27 mouse cellular contexts compared by ENCODE assay signal in the genomic region with DNA sequence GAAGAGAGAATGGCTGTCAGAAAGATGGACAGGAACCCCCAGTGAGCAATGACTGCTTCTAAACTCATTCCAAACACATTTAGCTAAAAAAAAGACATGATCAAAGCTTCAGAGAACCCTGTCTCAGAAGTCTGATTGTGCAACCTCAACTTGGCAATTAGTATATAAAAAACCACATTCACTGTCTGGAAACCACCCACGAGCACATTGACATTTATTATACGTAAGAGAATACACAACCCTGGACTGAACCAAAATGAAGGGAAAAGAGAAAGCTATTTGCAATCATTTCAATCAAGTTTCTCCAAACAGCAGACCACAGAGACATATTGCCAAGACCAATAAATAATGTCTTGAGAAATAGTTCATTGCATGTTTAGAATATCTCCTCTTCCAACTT.
A peak's percentile ranks its signal among the peaks of the same experiment; 100 is the strongest.
DNase-seq lines count a peak whose midpoint lies in the region; ATAC-seq and TF ChIP-seq lines count a peak whose summit lies in the region.
"Had no signal": no experiment of that assay in that cellular context is flagged by ENCODE, and none has a peak within 500 bp of the region (broad histone marks: within the 10 kb centered on the region; RNA-seq: fewer than 3 reads in every experiment).

No protein-coding gene starts in this region.

- no peak overlapping the region for H3K4me2 ChIP-seq in kidney, embryonic 14.5 days (replicated peaks; ENCODE audit: low read depth, low read length)
- H3K4me2 ChIP-seq in lung, embryonic 15.5 days, result no peak overlapping the region
- H3K4me2 ChIP-seq: embryonic facial prominence, embryonic 12.5 days; neural tube, embryonic 15.5 days had no signal

- no peak overlapping the region for H3K9ac ChIP-seq in kidney, embryonic 14.5 days (ENCODE audit: low read depth, low read length)
- no peak overlapping the region for H3K9ac ChIP-seq in lung, embryonic 15.5 days
- H3K9ac ChIP-seq: embryonic facial prominence, embryonic 12.5 days; forebrain, postnatal 0 days; liver, embryonic 14.5 days; neural tube, embryonic 15.5 days had no signal

- no peak overlapping the region for H3K27ac ChIP-seq in kidney, embryonic 14.5 days (ENCODE audit: low read depth, low read length)
- 0 out of 2 replicates have a peak overlapping the region, but pooled peaks have one; percentile 24 for H3K27ac ChIP-seq in lung, embryonic 15.5 days
- H3K27ac ChIP-seq: embryonic facial prominence, embryonic 12.5 days; layer of hippocampus, adult 2 months; liver, embryonic 14.5 days; neural tube, embryonic 15.5 days had no signal

- no peaks in the 10 kb centered on the region for H3K9me3 ChIP-seq in kidney, embryonic 14.5 days (ENCODE audit: control insufficient read depth, low read length)
- no peaks in the 10 kb centered on the region for H3K9me3 ChIP-seq in lung, embryonic 15.5 days
- H3K9me3 ChIP-seq: embryonic facial prominence, embryonic 12.5 days; neural tube, embryonic 15.5 days had no signal

- H3K4me3 ChIP-seq in kidney, embryonic 14.5 days (ENCODE audit: low read length), result no peak overlapping the region
- H3K4me3 ChIP-seq in lung, embryonic 15.5 days, result no peak overlapping the region
- no peak overlapping the region for H3K4me3 ChIP-seq in lung, adult 2 months (replicated peaks; ENCODE audit: extremely low read depth, low read depth, low read length)
- H3K4me3 ChIP-seq: embryonic facial prominence, embryonic 12.5 days; layer of hippocampus, adult 2 months; neural tube, embryonic 15.5 days had no signal

- WGBS in kidney, embryonic 14.5 days, result 60% methylated on average over 2 of the region's 2 CpGs
- WGBS in lung, embryonic 15.5 days, result 38% methylated on average over 2 of the region's 2 CpGs
- 47% methylated on average over 2 of the region's 2 CpGs for WGBS in lung, adult 2 months

- peak; percentile 71; the same call in 1 of the 2 replicates for ATAC-seq in kidney, embryonic 14.5 days (ENCODE audit: low FRiP score, low TSS enrichment)
- peak; percentile 77; the same call in 1 of the 2 replicates for ATAC-seq in lung, embryonic 15.5 days (ENCODE audit: borderline replicate concordance, extremely low read depth, low FRiP score, low TSS enrichment)
- ATAC-seq: activated CD4-positive, CD25-positive, alpha-beta regulatory T cell, adult 4 months; CD4-positive, CD25-positive, alpha-beta regulatory T cell, adult 4 months; forebrain, postnatal 0 days; hindbrain, embryonic 16.5 days had no signal

- no peak for TF ChIP-seq CTCF in lung, adult 2 months (IDR thresholded peaks at IDR 0.05; ENCODE audit: insufficient read depth, low read length)
- TF ChIP-seq CTCF in brain, embryonic 14.5 days (IDR thresholded peaks at IDR 0.05; ENCODE audit: borderline replicate concordance, extremely low read depth, insufficient read depth, insufficient read length), result no peak

- no peaks in the 10 kb centered on the region for H3K36me3 ChIP-seq in kidney, embryonic 14.5 days (ENCODE audit: control insufficient read depth, insufficient read depth, low read length)
- H3K36me3 ChIP-seq in lung, embryonic 15.5 days, result no peaks in the 10 kb centered on the region
- H3K36me3 ChIP-seq: embryonic facial prominence, embryonic 12.5 days; neural tube, embryonic 15.5 days had no signal

- no peaks in the 10 kb centered on the region for H3K4me1 ChIP-seq in kidney, embryonic 14.5 days (ENCODE audit: control insufficient read depth, insufficient read depth, low read length)
- H3K4me1 ChIP-seq in lung, embryonic 15.5 days, result no peaks in the 10 kb centered on the region
- no peaks in the 10 kb centered on the region for H3K4me1 ChIP-seq in lung, adult 2 months (ENCODE audit: control insufficient read depth, insufficient read depth, low read length)
- H3K4me1 ChIP-seq: embryonic facial prominence, embryonic 12.5 days; neural tube, embryonic 15.5 days had no signal

- H3K27me3 ChIP-seq in kidney, embryonic 14.5 days (ENCODE audit: control insufficient read depth, insufficient read depth, low read length), result no peaks in the 10 kb centered on the region
- H3K27me3 ChIP-seq in lung, embryonic 15.5 days, result no peaks in the 10 kb centered on the region
- H3K27me3 ChIP-seq: embryonic facial prominence, embryonic 12.5 days; neural tube, embryonic 15.5 days had no signal

- TF ChIP-seq POLR2A in lung, adult 2 months (IDR thresholded peaks at IDR 0.05; ENCODE audit: borderline replicate concordance, extremely low read depth, low read depth, low read length), result no peak
- TF ChIP-seq POLR2A in brain, embryonic 14.5 days (IDR thresholded peaks at IDR 0.05; ENCODE audit: borderline replicate concordance, extremely low read depth, insufficient read depth, insufficient read length, poor library complexity, severe bottlenecking), result no peak

- DNase-seq in kidney, adult 9 months, result no peak
- DNase-seq in lung, adult 2 months, result no peak
- peak; percentile 3 for DNase-seq in Muller cell, postnatal 12 days (ENCODE audit: inconsistent ontology term)
- DNase-seq in brain, embryonic 14.5 days (ENCODE audit: low read depth), result peak; percentile 23
- DNase-seq in layer of hippocampus, postnatal 36 days, result no peak
- no peak for DNase-seq in right cerebral cortex, adult 2 months (ENCODE audit: low spot score in 2 of 2)
- DNase-seq: adrenal gland, adult 8-10 months; cerebellum, adult 11 months; cerebellum, adult 9-10 months; cerebellum, postnatal 36 days; forebrain, postnatal 0 days; heart, postnatal 14 days; kidney, adult 18-20 months; kidney, postnatal 36 days; left cerebral cortex, postnatal 4 days; midbrain, embryonic 14.5 days; right cerebral cortex, adult 18-20 months; thymus, postnatal 4 days had no signal

Comparison
In these comparisons a context has a peak if more than half of its experiments do, and no peak if none do; other contexts are left out.
1. DNase-seq: peak in Muller cell, postnatal 12 days (single experiment) and brain, embryonic 14.5 days (single experiment); none in kidney, adult 9 months (single experiment), lung, adult 2 months (single experiment), layer of hippocampus, postnatal 36 days (0 of 2) and right cerebral cortex, adult 2 months (0 of 2).